Mouse (Mus musculus): Measurements from ENCODE around the gene Cnn2. TPM values are rescaled to one million over a fixed set of nuclear protein-coding genes. Genes with fewer than 3 reads are reported as not detected.

Gene Cnn2
- polyA plus RNA-seq, 1 experiment = 173 TPM

DNA sequence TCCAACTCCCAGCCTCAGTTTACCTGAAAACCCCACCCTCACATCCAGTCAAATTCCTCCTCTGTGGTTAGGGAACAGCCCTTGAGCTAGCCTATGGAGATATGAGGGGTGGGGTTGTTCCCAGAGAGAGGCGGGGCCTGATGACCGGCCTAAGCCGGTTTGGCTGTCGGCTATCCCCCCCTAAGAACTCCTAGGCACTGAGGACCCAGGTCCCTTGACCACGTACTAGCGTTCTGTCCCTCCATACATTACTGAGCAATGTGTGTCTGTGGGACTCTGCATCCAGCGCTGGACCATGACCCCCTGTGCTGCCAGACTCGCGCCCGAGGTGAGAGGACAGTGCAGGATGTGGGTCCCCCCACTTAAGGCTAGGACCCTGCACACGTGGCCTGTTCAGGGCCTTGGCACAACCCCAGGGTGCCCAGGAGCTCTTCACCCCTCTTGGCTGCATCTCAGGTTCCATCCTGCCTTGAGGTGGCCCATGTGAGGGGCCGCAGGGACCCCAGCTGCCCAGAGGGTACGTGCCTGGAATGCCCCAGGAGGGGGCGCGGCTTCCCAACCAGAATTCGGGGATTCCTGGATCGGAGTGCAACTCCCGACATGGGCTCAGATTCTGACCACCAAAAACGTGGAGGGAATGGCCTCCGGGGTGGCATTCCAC lies 31.2 kb downstream of the Cnn2 start:
- no peak for DNase-seq (ENCODE audit: low spot score)

- no peak for DNase-seq (ENCODE audit: low spot score)
Measured at GRCm38 (mm10) chr10:80020191-80020590, 31.8 kb downstream of the Cnn2 start.

DNA sequence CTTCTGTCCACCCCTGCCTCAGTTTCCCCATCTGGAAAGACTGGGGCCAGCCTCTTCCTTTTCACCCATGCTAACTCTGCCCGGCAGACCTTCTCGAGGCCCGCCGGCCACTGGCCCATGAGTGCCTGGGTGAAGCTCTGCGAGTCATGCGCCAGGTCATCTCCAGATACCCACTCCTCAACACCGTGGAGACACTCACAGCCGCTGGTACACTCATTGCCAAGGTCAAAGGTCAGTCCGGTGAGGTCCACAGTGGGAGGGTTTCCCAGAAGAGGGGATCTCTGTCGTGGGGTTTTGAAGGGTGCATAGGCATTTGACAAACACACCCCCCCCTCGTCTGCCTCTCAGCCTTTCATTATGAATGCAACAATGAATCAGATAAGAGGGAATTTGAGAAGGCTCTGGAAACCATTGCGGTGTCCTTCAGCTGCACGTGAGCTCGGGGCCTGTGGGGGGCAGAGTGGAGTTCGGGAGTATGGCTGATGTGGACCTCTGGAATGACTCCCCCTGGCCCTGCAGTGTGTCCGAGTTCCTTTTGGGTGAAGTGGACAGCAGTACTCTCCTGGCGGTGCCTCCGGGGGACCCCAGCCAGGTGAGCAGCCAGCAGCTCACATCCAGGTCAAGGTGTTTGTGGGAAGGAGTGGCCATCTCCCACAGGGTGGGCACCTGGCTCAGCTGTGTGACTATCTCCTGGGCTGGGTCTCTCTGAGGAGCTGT lies 32.4 kb downstream of the Cnn2 start:
- DNase-seq (ENCODE audit: low spot score) = no peak

DNA sequence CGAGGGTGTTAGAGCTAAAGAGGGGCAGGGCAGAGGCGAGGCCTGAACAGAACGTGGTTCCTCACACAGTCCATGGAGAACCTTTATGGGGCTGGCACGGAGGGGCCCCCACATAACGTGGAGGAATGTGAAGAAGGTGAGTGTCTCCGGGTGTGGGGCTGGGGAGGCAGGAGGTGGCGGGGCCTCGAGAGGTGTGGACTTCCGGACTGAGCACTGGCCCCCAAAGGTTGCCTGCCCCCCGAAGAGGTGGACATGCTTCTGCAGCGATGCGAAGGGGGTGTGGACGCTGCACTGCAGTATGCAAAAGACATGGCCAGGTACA lies 32.9 kb downstream of the Cnn2 start:
- DNase-seq (ENCODE audit: low spot score) = no peak

DNA sequence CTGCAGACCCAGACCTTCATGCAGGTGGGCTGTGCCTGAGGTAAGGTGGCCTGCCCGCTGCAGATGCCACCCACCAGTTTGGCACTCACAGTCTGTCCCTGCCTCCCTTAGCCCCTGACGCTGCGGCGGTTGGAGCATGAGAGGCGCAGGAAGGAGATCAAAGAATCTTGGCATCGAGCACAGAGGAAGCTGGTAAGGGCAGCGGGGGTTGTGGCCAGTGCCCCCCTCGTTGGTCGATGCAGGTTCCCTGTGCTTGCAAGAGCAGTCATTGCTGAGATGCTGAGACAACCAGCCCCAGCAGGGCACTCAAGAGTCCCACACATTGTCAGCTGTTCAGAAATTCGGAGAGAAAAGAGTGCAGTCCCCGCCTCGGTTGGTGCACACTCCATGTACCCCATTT lies 33.8 kb downstream of the Cnn2 start:
- no peak for DNase-seq (ENCODE audit: low spot score)

- DNase-seq (ENCODE audit: low spot score) = no peak
Measured at GRCm38 (mm10) chr10:80022806-80023205, 34.4 kb downstream of the Cnn2 start.

GRCm38 (mm10) chr10:80023758-80024157 lies 35.4 kb downstream of the Cnn2 start:
- DNase-seq (ENCODE audit: low spot score) = no peak

- no peak for DNase-seq (ENCODE audit: low spot score)
Measured at GRCm38 (mm10) chr10:80024229-80025043, 36.1 kb downstream of the Cnn2 start.

DNA sequence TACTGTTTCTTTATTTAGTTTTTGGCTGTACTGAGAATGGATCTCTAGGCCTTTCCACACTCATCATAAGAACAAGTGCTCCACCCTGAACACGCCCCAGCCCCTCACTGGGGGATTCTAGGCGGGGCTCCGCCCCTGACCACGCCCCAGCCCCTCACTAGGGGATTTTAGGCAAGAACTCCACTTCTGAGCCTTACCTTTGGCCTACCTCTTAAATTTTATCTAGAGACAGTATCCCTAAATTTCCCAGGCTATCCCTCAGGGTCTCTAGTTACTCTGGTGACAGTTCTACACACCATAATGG lies 36.6 kb downstream of the Cnn2 start:
- DNase-seq (ENCODE audit: low spot score) = no peak

- DNase-seq (ENCODE audit: low spot score) = no peak
Measured at GRCm38 (mm10) chr10:80025463-80025862, 37.1 kb downstream of the Cnn2 start.

DNA sequence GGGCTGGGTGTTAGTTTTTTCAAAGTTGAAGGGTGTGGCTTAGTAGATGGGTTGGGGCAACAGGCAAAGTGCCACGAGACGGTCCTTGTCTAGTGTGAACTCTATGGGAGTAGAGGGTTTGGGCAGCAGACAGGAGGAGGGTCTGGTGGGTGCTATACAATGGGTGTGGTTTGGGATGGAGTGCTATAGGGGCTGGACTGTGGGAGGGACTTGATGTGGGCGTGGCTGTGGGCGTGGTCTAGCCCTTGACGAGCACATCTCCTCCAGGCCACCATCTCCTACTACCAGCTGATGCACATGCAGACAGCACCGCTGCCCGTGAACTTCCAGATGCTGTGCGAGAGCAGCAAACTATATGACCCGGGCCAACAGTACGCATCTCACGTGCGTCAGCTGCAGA lies 37.5 kb downstream of the Cnn2 start:
- no peak for DNase-seq (ENCODE audit: low spot score)

DNA sequence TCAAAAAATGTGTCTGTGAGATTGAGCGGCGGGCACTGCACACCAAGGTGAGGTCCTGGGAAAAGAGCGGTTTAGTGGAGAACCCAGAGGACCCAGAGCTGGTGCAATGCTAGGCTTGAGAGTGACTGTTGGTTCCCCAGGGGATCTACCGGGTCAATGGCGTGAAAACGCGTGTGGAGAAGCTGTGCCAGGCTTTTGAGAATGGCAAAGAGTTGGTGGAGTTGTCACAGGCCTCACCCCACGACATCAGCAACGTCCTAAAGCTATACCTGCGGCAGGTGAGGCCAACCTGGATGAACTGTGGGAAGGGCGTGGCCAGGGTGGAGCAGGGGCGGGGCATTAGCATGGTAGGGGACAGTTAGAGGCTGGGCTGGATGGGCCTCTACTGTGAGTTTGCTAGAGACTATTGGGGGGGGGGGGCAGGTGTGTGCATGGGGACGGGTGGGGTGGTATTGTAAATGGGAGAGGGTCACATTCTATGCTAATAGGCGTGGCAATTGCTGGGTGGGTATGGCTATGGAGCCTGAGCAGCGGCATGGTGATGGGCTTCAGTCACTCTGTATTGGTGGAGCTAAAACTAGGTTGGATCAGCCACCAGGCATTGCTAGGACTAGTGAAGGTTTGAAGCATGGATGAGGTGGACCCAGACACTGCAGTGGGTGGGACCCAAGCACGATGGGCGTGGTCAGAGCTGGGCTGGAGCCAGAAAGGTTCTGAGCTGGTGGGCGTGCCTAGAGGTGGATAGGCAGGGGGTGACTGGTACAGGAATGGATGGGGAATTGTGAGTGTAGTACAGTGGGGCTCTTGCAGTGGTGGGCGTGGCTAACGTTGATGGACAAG lies 39.5 kb downstream of the Cnn2 start:
- DNase-seq (ENCODE audit: low spot score) = no peak

GRCm38 (mm10) chr10:80028521-80028846 lies 40.1 kb downstream of the Cnn2 start:
- no peak for DNase-seq (ENCODE audit: low spot score)

- no peak for DNase-seq (ENCODE audit: low spot score)
Measured at GRCm38 (mm10) chr10:80030191-80030590, 41.8 kb downstream of the Cnn2 start.

GRCm38 (mm10) chr10:80030736-80031135 lies 42.4 kb downstream of the Cnn2 start:
- no peak for DNase-seq (ENCODE audit: low spot score)

DNA sequence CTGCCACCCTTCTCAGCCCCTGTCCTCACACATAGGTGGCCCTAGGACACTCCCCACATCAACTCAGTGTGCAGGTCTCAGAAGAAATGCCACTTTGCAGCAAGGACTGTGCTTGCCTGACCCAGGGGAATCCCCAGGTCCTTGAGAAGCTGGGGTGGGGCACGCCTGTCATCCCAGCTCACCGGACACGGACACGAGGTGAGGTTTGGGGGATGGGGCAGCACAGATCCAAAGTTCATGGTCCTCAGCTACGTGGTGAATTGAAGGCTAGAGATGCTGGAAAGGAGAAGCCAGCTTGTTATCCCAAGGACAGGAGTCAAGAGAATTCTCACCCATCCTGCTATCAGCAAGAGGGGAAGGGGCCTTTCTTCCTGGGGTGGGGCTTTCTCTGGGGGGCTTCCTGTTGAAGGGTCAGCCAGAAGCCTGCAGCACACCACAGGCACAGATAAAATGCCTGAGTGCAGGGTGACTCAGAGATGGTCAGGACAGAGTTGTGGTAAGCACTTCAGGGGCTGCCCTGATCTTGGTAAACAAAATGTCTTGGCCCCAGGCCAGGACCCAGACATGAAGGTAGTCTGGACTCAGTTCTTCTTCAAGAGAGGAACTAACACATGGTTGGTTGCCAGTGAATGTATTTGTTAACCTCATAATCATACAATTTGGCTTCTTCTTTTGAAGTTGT lies 44.6 kb downstream of the Cnn2 start:
- DNase-seq (ENCODE audit: low spot score) = no peak

- no peak for DNase-seq (ENCODE audit: low spot score)
Measured at GRCm38 (mm10) chr10:80033511-80034391, 45.4 kb downstream of the Cnn2 start.

DNA sequence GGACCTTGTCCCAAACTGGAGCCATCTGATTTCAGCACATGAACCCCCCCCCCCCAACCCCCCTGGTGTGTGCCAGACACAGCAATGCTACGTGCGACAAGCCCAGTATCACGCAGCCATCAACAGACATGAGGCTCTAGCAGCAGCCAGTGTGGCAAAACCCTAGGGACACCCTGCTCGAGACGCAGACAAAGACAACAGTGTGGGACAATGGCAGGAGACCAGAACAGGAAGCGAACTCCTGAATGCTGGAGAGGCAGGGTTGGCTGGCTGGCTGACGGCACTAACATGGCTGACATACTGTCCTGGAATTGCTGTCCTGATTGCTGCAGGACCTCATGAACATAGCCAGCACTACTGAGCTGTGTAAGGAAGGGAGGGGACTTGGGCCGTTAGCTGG lies 46.8 kb downstream of the Cnn2 start:
- DNase-seq (ENCODE audit: low spot score) = no peak

DNA sequence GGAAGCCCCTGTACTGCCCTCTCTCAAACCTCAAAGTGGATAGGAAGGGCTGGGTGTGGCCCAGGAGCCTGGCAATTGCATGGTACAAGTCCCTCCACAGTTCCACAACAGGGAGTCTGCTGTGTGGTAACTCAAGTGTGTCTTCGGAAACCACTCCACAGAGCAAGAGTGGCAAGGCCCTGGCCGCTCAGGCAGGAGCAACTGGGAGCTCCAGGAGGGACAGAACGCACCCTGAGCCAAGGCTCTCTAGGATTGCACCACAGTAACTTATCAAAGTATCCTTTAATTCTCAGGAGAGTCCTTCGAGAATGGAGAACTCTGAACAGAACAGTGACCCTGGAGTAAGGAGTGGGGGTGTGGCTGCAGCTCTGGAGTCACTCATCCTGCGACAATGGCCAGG lies 47.3 kb downstream of the Cnn2 start:
- no peak for DNase-seq (ENCODE audit: low spot score)

GRCm38 (mm10) chr10:80036832-80037231 lies 48.4 kb downstream of the Cnn2 start:
- no peak for DNase-seq (ENCODE audit: low spot score)

DNA sequence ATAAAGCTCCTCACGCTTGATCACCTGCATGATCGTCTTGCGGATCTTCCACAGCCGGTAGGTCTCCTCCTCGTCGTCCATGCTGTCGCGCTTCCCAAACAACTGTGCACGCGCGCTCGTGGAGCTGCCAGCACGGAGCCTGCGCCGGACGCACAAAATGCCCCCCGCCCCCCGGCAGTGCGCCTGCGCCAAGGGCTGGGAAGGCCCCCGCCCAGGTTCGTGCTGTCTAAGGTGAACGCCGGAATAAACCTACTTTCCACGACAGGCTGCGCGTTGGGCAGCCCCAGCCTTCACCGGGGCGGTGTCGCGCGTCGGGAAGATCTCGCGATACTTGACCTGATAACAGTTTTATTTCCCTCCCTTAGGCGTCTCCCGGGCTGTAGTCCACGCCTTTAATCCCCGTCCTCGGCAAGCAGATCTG lies 51.2 kb downstream of the Cnn2 start, which contains the start of gene Polr2e:
TSS of gene Polr2e (minus strand) at position 237 of the 421 bp plus-strand sequence.
- DNase-seq (ENCODE audit: low spot score) = peak; percentile 89
